In the genomic region with DNA sequence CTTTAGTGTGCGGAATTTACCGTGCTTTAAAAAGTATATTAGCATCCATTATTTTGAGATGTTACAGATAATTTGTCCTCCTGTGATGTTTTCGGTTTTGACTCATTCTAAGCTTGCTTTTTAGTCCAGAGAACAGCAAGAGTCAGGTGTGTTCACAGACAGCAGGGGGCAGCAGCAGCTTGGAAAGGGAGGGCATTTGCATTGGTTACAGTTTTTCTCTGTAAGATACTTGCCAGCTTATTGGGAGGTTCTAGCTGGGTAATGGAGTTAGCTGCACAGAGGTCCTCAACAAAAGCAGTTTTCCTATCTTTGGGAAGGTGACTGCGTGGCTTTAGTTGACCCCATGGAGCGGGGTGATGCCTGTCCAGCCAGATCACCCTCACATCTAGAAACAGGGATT, we compare ENCODE assay signal across 8 mouse cellular contexts. TPM values are rescaled to one million over a fixed set of nuclear protein-coding genes. Genes with fewer than 3 reads are reported as not detected.
DNase-seq lines count a peak whose midpoint lies in the region; ATAC-seq and TF ChIP-seq lines count a peak whose summit lies in the region.

No protein-coding gene starts in this region.

- H3K4me1 ChIP-seq in CH12.LX (ENCODE audit: control insufficient read depth in 1 of 2, insufficient read depth in 2 of 2): peaks cover 7 to 12% of the 10 kb centered on the region in 2 experiments; a peak in 3 of 4 replicates

- peaks cover 37 to 79% of the 10 kb centered on the region in 2 experiments for H3K36me3 ChIP-seq in CH12.LX (replicated peaks in 1 of 2; ENCODE audit: control insufficient read depth in 1 of 2, insufficient read depth in 1 of 2, low read length in 1 of 2)

- no peaks in the 10 kb centered on the region for H3K79me2 ChIP-seq in CH12.LX (replicated peaks; ENCODE audit: control insufficient read depth, extremely low read depth, insufficient read depth, poor library complexity, severe bottlenecking)

- TF ChIP-seq RAD21 in CH12.LX (IDR thresholded peaks at IDR 0.05; ENCODE audit: low read depth, low read length): peak; percentile 73

- peak; percentile 69 for DNase-seq in cerebellum, adult 11 months
- DNase-seq in CH12.LX (ENCODE audit: extremely low read depth): peak; percentile 72
- DNase-seq in cerebellum, adult 18-20 months: peak; percentile 83 to 85
- peak; percentile 68 for DNase-seq in layer of hippocampus, adult 11-12 months (ENCODE audit: low spot score)
- peak; percentile 42 to 63 for DNase-seq in lung, postnatal 4 days
- DNase-seq in right cerebral cortex, postnatal 4 days: peak; percentile 88

- in situ Hi-C loops in CH12.LX (cut with MboI; ENCODE audit: low pct_ligation_motif_present, low pct_unique_long_range_greater_than_20kb, low sequenced_read_pairs): loop anchor here (25.0 kb wide), 1 partner anchor 245 kb away; no protein-coding TSS in a partner anchor

- H3K9ac ChIP-seq in CH12.LX (ENCODE audit: insufficient read depth, low read depth): no peak overlapping the region

- ATAC-seq in cerebellum, adult (ENCODE audit: insufficient number of reproducible peaks, low FRiP score, low TSS enrichment): no peak; the same call in 1 of the 2 replicates
- ATAC-seq in frontal cortex, adult (ENCODE audit: low TSS enrichment): peak; percentile 90

- H3K27me3 ChIP-seq in CH12.LX (replicated peaks): no peaks in the 10 kb centered on the region

- H3K27ac ChIP-seq in CH12.LX (ENCODE audit: insufficient read depth, low read depth): no peak overlapping the region

- TF ChIP-seq POLR2A in CH12.LX (IDR thresholded peaks at IDR 0.05; ENCODE audit: low read depth, low read length): no peak

- H3K4me2 ChIP-seq in CH12.LX (ENCODE audit: insufficient read depth, low read depth, poor library complexity, severe bottlenecking): no peak overlapping the region

- dilution Hi-C loops in CH12.LX (cut with MboI; ENCODE audit: extremely low pct_ligation_motif_present, extremely low pct_unique_long_range_greater_than_20kb, low sequenced_read_pairs): no loop called here

- TF ChIP-seq CTCF in CH12.LX (conservative IDR thresholded peaks at IDR 0.05 in 1 of 2, IDR thresholded peaks at IDR 0.05 in 1 of 2; ENCODE audit: low read depth in 2 of 2, low read length in 2 of 2): peak; percentile 34 to 80; a peak in 2 of 4 replicates

- TF ChIP-seq EP300 in CH12.LX (IDR thresholded peaks at IDR 0.05; ENCODE audit: low read length): no peak

- H3K4me3 ChIP-seq in CH12.LX (replicated peaks in 1 of 3; ENCODE audit: low read depth in 2 of 3, low read length in 2 of 3, poor library complexity in 1 of 3): no peak overlapping the region

- H3K9me3 ChIP-seq in CH12.LX (replicated peaks; ENCODE audit: low read length): no peaks in the 10 kb centered on the region

TF ChIP-seq in CH12.LX, 34 proteins besides CTCF, POLR2A, EP300 and RAD21:
- TF ChIP-seq MAFK (IDR thresholded peaks at IDR 0.05; ENCODE audit: insufficient replicate concordance, low read length): no peak
- TF ChIP-seq SMC3 (IDR thresholded peaks at IDR 0.05; ENCODE audit: low read depth, low read length): peak; percentile 66
TF ChIP-seq in CH12.LX: peak in this region for 1.

RNA-seq across cellular contexts. Expression of gene Msh2, which starts 19.8 kb away (rescaled TPM):
- total RNA-seq in CH12.LX (2012; rRNA removed): 34.8 and 37.0 TPM in 2 replicates
- total RNA-seq in CH12.LX (2014; rRNA removed): 47.0 and 47.5 TPM in 2 replicates
- 45.8 and 48.2 TPM in 2 replicates for polyA plus RNA-seq in CH12.LX (2012; ENCODE audit: insufficient read length, low read depth)

RNA-seq across cellular contexts. Expression of gene Epcam, which starts 56.2 kb away (rescaled TPM):
- total RNA-seq in CH12.LX (2012; rRNA removed): 5.0 and 13.4 TPM in 2 replicates
- 1.4 and 1.9 TPM in 2 replicates for total RNA-seq in CH12.LX (2014; rRNA removed)
- 1.9 TPM in 2 replicates for polyA plus RNA-seq in CH12.LX (2012; ENCODE audit: insufficient read length, low read depth)
